Comparison of ENCODE assay signal across 8 mouse cellular contexts in genomic region chr2:9878564-9879081, GRCm38 (mm10). TPM values are rescaled to one million over a fixed set of nuclear protein-coding genes. Genes with fewer than 3 reads are reported as not detected.
A peak's percentile ranks its signal among the peaks of the same experiment; 100 is the strongest.
DNase-seq lines count a peak whose midpoint lies in the region; ATAC-seq and TF ChIP-seq lines count a peak whose summit lies in the region.

No protein-coding gene starts in this region.

- peaks cover 63% of the 10 kb centered on the region for H3K4me1 ChIP-seq in embryonic facial prominence, embryonic 13.5 days
- peaks cover 35% of the 10 kb centered on the region for H3K4me1 ChIP-seq in hindbrain, embryonic 12.5 days
- peaks cover 17% of the 10 kb centered on the region; the same call in 1 of the 2 replicates for H3K4me1 ChIP-seq in midbrain, embryonic 16.5 days (ENCODE audit: control insufficient read depth, insufficient read depth, low read length)

- 0 out of 2 replicates have a peak, but pooled peaks have one; percentile 2 for ATAC-seq in embryonic facial prominence, embryonic 13.5 days (ENCODE audit: insufficient number of reproducible peaks, insufficient read depth, low FRiP score, low TSS enrichment, low read depth)
- peak; percentile 27; the same call in 1 of the 2 replicates for ATAC-seq in hindbrain, embryonic 12.5 days (ENCODE audit: low FRiP score)
- peak; percentile 27; the same call in 1 of the 2 replicates for ATAC-seq in midbrain, embryonic 16.5 days

- TF ChIP-seq CTCF in layer of hippocampus, adult 2 months (conservative IDR thresholded peaks at IDR 0.05) = no peak

- peaks cover 4% of the 10 kb centered on the region; the same call in 1 of the 2 replicates for H3K36me3 ChIP-seq in embryonic facial prominence, embryonic 13.5 days
- no peaks in the 10 kb centered on the region for H3K36me3 ChIP-seq in hindbrain, embryonic 12.5 days
- H3K36me3 ChIP-seq in midbrain, embryonic 16.5 days (ENCODE audit: control insufficient read depth, insufficient read depth, low read length) = no peaks in the 10 kb centered on the region

- WGBS in embryonic facial prominence, embryonic 13.5 days = under 1% methylated on average over 30 of the region's 33 CpGs
- WGBS in hindbrain, embryonic 12.5 days = under 1% methylated on average over 33 of the region's 33 CpGs
- under 1% methylated on average over 31 of the region's 33 CpGs for WGBS in midbrain, embryonic 16.5 days

- H3K9me3 ChIP-seq in embryonic facial prominence, embryonic 13.5 days = no peaks in the 10 kb centered on the region
- H3K9me3 ChIP-seq in hindbrain, embryonic 12.5 days (replicated peaks) = no peaks in the 10 kb centered on the region
- H3K9me3 ChIP-seq in midbrain, embryonic 16.5 days (replicated peaks; ENCODE audit: control insufficient read depth, low read length, poor library complexity, severe bottlenecking) = no peaks in the 10 kb centered on the region

- H3K9ac ChIP-seq in embryonic facial prominence, embryonic 13.5 days = peak overlapping the region; percentile 75
- no peak overlapping the region for H3K9ac ChIP-seq in hindbrain, embryonic 12.5 days
- H3K9ac ChIP-seq in midbrain, embryonic 16.5 days (ENCODE audit: low read depth, low read length) = peak overlapping the region; percentile 67

- no peak overlapping the region for H3K27ac ChIP-seq in layer of hippocampus, adult 2 months
- H3K27ac ChIP-seq in embryonic facial prominence, embryonic 13.5 days = peak overlapping the region; percentile 83
- H3K27ac ChIP-seq in hindbrain, embryonic 12.5 days = peak overlapping the region; percentile 67; the same call in 1 of the 2 replicates
- peak overlapping the region; percentile 81 for H3K27ac ChIP-seq in midbrain, embryonic 16.5 days (ENCODE audit: low read length)

- peak overlapping the region; percentile 34 for H3K4me3 ChIP-seq in layer of hippocampus, adult 2 months
- H3K4me3 ChIP-seq in embryonic facial prominence, embryonic 13.5 days = peak overlapping the region; percentile 54
- peak overlapping the region; percentile 42 for H3K4me3 ChIP-seq in hindbrain, embryonic 12.5 days
- peak overlapping the region; percentile 47 for H3K4me3 ChIP-seq in midbrain, embryonic 16.5 days (ENCODE audit: low read depth, low read length)

- H3K27me3 ChIP-seq in embryonic facial prominence, embryonic 13.5 days = peaks cover 93% of the 10 kb centered on the region
- peaks cover 81% of the 10 kb centered on the region for H3K27me3 ChIP-seq in hindbrain, embryonic 12.5 days
- H3K27me3 ChIP-seq in midbrain, embryonic 16.5 days (ENCODE audit: control insufficient read depth, insufficient read depth, low read depth, low read length) = peaks cover 15% of the 10 kb centered on the region

- H3K4me2 ChIP-seq in embryonic facial prominence, embryonic 13.5 days = peak overlapping the region; percentile 90
- H3K4me2 ChIP-seq in hindbrain, embryonic 12.5 days (replicated peaks) = peak overlapping the region; percentile 77
- H3K4me2 ChIP-seq in midbrain, embryonic 16.5 days (ENCODE audit: low read length) = peak overlapping the region; percentile 68

- DNase-seq in layer of hippocampus, adult 2 months (ENCODE audit: low spot score in 2 of 2) = no peak
- DNase-seq in layer of hippocampus, adult 9-10 months (ENCODE audit: low spot score) = no peak
- peak; percentile 51 for DNase-seq in liver
- DNase-seq in yolk sac, embryonic 10.5 days (ENCODE audit: low spot score) = peak; percentile 82
- no peak for DNase-seq in left cerebral cortex, adult 11 months (ENCODE audit: low spot score)

RNA-seq across cellular contexts. Expression of gene 4930412O13Rik, which starts 2.4 kb away (rescaled TPM):
- not detected for total RNA-seq in layer of hippocampus, adult 2 months (2021)
- polyA plus RNA-seq in embryonic facial prominence, embryonic 13.5 days (2015; fragmentation: Nextera tagmentation; extraction: Ambion mirVana) = 1.0 TPM in 1 of 2 replicates, not detected in the other
- 1.1 and 2.9 TPM in 2 replicates for polyA plus RNA-seq in hindbrain, embryonic 12.5 days (2016; fragmentation: Nextera tagmentation; extraction: Ambion mirVana)
- polyA plus RNA-seq in midbrain, embryonic 16.5 days (2015; fragmentation: Nextera tagmentation; extraction: Ambion mirVana) = 1.1 and 1.6 TPM in 2 replicates

RNA-seq across cellular contexts. Expression of gene 9230102O04Rik, which starts 10.7 kb away (rescaled TPM):
- not detected for total RNA-seq in layer of hippocampus, adult 2 months (2021)
- 0.70 and 0.79 TPM in 2 replicates for polyA plus RNA-seq in embryonic facial prominence, embryonic 13.5 days (2015; fragmentation: Nextera tagmentation; extraction: Ambion mirVana)
- 3.5 and 3.8 TPM in 2 replicates for polyA plus RNA-seq in hindbrain, embryonic 12.5 days (2016; fragmentation: Nextera tagmentation; extraction: Ambion mirVana)
- 2.3 and 4.0 TPM in 2 replicates for polyA plus RNA-seq in midbrain, embryonic 16.5 days (2015; fragmentation: Nextera tagmentation; extraction: Ambion mirVana)

RNA-seq across cellular contexts. Expression of gene Gata3, which starts 11.2 kb away (rescaled TPM):
- not detected for total RNA-seq in layer of hippocampus, adult 2 months (2021)
- 21.7 and 29.8 TPM in 2 replicates for polyA plus RNA-seq in embryonic facial prominence, embryonic 13.5 days (2015; fragmentation: Nextera tagmentation; extraction: Ambion mirVana)
- 48.4 and 63.4 TPM in 2 replicates for polyA plus RNA-seq in hindbrain, embryonic 12.5 days (2016; fragmentation: Nextera tagmentation; extraction: Ambion mirVana)
- polyA plus RNA-seq in midbrain, embryonic 16.5 days (2015; fragmentation: Nextera tagmentation; extraction: Ambion mirVana) = 84.5 and 92.5 TPM in 2 replicates

Comparison
In these comparisons a context has a peak if more than half of its experiments do, and no peak if none do; other contexts are left out.
1. DNase-seq: peak in liver (single experiment) and yolk sac, embryonic 10.5 days (single experiment); none in layer of hippocampus, adult 2 months (0 of 2), layer of hippocampus, adult 9-10 months (single experiment) and left cerebral cortex, adult 11 months (single experiment).
2. Peak in every context shown above with its lines, with median percentiles within 50 percentile points of each other: H3K4me3 ChIP-seq, ATAC-seq and H3K4me2 ChIP-seq.